Mouse (Mus musculus): ENCODE results near the gene Tex38.

DNA sequence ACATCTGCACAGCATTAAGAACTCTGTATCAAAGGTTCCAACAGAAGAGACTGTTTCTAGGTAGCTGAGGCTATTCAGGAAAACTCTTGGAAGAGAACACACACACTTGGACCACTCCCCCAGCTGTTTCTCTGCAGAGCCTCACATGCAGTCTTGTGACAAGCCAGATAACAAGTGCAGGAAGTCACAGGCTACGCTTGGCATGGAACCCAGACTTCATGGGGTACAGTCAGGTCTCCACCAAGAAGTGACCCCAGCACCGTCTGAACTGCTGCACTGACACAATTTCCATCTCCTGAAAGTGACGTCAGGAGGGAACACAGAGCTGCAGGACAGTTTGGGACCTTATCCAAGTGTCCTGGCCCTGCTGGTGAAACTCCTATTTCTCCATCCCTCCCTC lies 41.1 kb upstream of the Tex38 start:
- TF ChIP-seq EP300 (IDR thresholded peaks at IDR 0.05; ENCODE audit: low read depth) (peak; percentile 78), CTCF (IDR thresholded peaks at IDR 0.05; ENCODE audit: low read depth) (no peak)

Data from heart, postnatal 0 days (tissue).